Mouse (Mus musculus): ENCODE data around the gene Olfr1045.
"Not testable (repeated sequence)": the region's sequence is repeated elsewhere in the genome, so short reads cannot be mapped to it uniquely, and the experiment has no call there.

The Olfr1045 gene

DNA sequence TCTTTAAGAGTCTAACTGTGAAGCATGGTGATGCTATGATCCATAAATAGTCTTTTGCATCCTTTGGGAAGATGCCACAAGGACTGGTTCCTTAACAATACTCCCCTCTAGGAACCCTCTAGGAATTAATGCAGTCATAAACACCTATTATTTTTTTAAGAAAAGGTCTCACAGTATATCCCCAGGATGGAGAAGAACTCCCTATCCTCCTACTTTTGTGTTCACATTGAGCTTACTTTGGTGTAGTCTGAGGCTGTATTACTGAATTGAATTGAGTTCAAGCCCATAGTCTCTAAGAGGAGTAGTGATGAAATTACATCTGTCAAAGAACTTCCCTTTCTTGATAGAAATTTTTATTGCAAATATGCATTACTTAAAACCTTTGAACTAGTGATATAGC is at the start of gene Olfr1045:
Olfr1045 (minus strand) TSS at position 101 of the 400 bp plus-strand sequence.
- DNase-seq: no peak

GRCm38 (mm10) chr2:86240189-86240588 is 37.4 kb upstream of the Olfr1045 start, which contains the start of gene Olfr1048:
Gene Olfr1048 (minus strand): TSS chr2:86240289.
- DNase-seq: no peak

DNA sequence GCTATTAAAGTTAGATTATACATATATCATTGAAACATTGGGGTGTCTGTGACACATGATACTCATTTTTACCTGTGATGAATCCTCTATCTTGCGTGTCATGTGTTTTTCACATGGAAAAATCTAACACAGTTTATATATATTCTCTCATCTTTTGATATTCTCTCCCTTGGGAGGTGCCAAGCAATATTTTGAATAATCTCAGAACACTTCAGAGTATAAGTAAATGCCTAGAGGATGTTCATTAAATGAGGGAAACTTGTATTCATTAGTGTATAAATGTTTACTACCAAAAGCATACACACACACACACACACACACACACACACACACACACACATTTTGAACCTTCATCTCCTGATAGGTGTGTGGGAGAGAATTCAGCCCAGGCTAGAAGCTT is 28.5 kb upstream of the Olfr1045 start, which contains the start of gene Olfr1047:
Olfr1047 (minus strand) TSS at position 101 of the 400 bp plus-strand sequence.
- DNase-seq: no peak

GRCm38 (mm10) chr2:86219214-86219613 is 16.4 kb upstream of the Olfr1045 start, which contains the start of gene Olfr1046:
Gene Olfr1046 (minus strand): TSS chr2:86219314.
- DNase-seq: no peak

GRCm38 (mm10) chr2:86195863-86196262 is 6.9 kb downstream of the Olfr1045 start:
- DNase-seq: no peak

- DNase-seq: no peak
These were observed 17.2 kb downstream of the Olfr1045 start, which contains the start of gene Olfr52 for GRCm38 (mm10) chr2:86185583-86185982. Gene Olfr52 (minus strand): TSS chr2:86185683.

DNA sequence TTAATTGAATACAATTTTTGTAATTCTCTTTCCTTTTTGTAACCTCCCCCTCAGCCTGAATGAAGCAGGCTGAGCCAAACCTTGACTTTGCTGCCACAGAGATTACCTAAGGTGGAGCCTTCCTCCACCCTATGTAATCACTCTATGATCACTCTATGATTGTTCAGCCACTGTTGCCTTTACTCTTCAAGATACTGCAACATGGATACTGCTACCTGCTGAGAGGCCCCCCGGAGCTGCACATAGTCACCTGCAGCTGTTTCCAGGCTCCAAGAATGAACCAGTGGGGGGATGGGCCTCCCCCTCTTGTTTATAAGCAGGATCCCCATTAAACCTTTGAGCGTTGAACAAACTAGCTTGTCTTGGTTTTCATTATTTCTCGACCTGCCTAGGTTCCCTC is 22.9 kb downstream of the Olfr1045 start:
- no peak for DNase-seq

DNA sequence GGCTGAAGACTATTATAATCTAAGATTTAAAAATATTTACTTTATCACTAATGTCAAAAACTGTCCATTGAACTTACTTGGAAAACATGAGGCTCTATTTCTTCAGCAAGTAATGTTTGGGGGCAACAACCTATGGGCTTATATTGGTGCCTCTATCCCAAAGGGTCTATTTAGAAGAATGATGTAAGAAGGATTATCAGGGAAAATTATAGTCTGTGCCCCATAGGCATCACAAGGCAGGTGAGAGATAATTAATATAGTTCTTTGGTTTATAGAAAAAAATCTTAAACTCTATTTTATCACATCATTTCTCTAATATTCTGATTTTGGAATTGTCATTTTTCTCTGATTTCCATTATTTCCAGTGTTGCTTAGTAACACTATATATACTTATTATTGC is 25.1 kb downstream of the Olfr1045 start, which contains the start of gene Olfr1044:
Olfr1044 (minus strand) TSS at position 101 of the 400 bp plus-strand sequence.
- DNase-seq: no peak

- not testable (repeated sequence) for DNase-seq
These were observed 27.4 kb downstream of the Olfr1045 start for GRCm38 (mm10) chr2:86175422-86175821.

GRCm38 (mm10) chr2:86167422-86167821 is 35.4 kb downstream of the Olfr1045 start, which contains the start of gene Olfr1043:
Gene Olfr1043 (minus strand): TSS chr2:86167522.
- DNase-seq: no peak

- no peak for DNase-seq
These were observed 41.1 kb downstream of the Olfr1045 start, which contains the start of gene Olfr1042 for GRCm38 (mm10) chr2:86161738-86162137. Gene Olfr1042 (minus strand): TSS chr2:86161838.

- DNase-seq: no peak
These were observed 56.2 kb downstream of the Olfr1045 start, which contains the start of gene Olfr1040 for GRCm38 (mm10) chr2:86146632-86147031. Gene Olfr1040 (minus strand): TSS chr2:86146732.

All from kidney, adult 11 months (tissue).